26 mouse cellular contexts compared by ENCODE assay signal in the genomic region with DNA sequence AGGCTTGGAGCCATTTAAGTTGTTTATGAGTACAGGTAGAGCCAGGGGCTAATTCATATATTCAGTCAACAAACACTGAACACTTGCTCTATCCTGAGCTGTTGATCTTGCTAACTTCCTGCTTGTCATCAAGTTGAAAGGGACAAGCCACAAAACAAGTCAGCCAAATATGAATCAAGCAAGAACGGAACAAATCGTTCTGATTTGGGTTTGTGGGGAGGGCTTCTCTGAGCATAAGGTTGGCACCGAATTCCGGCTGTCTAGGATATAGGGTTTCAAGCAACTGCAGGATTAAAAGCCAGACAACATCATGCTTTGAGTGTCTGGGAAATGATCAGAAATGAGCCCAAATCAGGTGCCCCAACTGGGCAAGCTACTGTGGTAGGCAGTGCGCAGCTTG. TPM values are rescaled to one million over a fixed set of nuclear protein-coding genes. Genes with fewer than 3 reads are reported as not detected.
A peak's percentile ranks its signal among the peaks of the same experiment; 100 is the strongest.
DNase-seq lines count a peak whose midpoint lies in the region; ATAC-seq lines count a peak whose summit lies in the region.
"Had no signal": no experiment of that assay in that cellular context is flagged by ENCODE, and none has a peak within 500 bp of the region (broad histone marks: within the 10 kb centered on the region; RNA-seq: fewer than 3 reads in every experiment).

No protein-coding gene starts in this region.

- no peak overlapping the region for H3K27ac ChIP-seq in heart, embryonic 12.5 days (ENCODE audit: poor library complexity, severe bottlenecking)
- no peak overlapping the region for H3K27ac ChIP-seq in forebrain, embryonic 12.5 days
- H3K27ac ChIP-seq: embryonic facial prominence, embryonic 12.5 days; forebrain, embryonic 13.5 days; hindbrain, embryonic 12.5 days had no signal

- no peaks in the 10 kb centered on the region for H3K36me3 ChIP-seq in heart, embryonic 12.5 days
- H3K36me3 ChIP-seq in forebrain, embryonic 12.5 days (replicated peaks), result no peaks in the 10 kb centered on the region
- H3K36me3 ChIP-seq: embryonic facial prominence, embryonic 12.5 days; hindbrain, embryonic 12.5 days had no signal

- no peaks in the 10 kb centered on the region for H3K9me3 ChIP-seq in heart, embryonic 12.5 days (replicated peaks)
- H3K9me3 ChIP-seq in forebrain, embryonic 12.5 days, result no peaks in the 10 kb centered on the region
- H3K9me3 ChIP-seq: embryonic facial prominence, embryonic 12.5 days; forebrain, embryonic 13.5 days; hindbrain, embryonic 12.5 days had no signal

- 92% methylated on average over 5 of the region's 5 CpGs for whole genome bisulfite sequencing in heart, embryonic 12.5 days
- WGBS in forebrain, embryonic 12.5 days, result 98% methylated on average over 5 of the region's 5 CpGs

- DNase-seq in heart, adult 11 months, result peak; percentile 71
- DNase-seq in layer of hippocampus, adult 9-11 months, result peak; percentile 48
- no peak for DNase-seq in layer of hippocampus, postnatal 10 days (ENCODE audit: low spot score in 2 of 2)
- DNase-seq in CD8-positive naive resting alpha-beta T cell, adult 2 months (ENCODE audit: low read depth in 2 of 2, low spot score in 2 of 2), result peak; percentile 2 to 9
- DNase-seq in cerebellum, postnatal 25 days, result no peak
- DNase-seq: adrenal gland, adult 2 months; adrenal gland, postnatal 25 days; cerebellum, adult 18-20 months; cerebellum, adult 9-11 months; embryo, embryonic 11 days; forebrain, postnatal 0 days; gastrocnemius, postnatal 25 days; heart, postnatal 10 days; heart, postnatal 4 days had no signal

- H3K4me2 ChIP-seq in heart, embryonic 12.5 days, result no peak overlapping the region
- H3K4me2 ChIP-seq in forebrain, embryonic 12.5 days, result no peak overlapping the region
- H3K4me2 ChIP-seq: embryonic facial prominence, embryonic 12.5 days; forebrain, embryonic 13.5 days; hindbrain, embryonic 12.5 days had no signal

- ATAC-seq in heart, embryonic 12.5 days (ENCODE audit: insufficient number of reproducible peaks, low FRiP score), result no peak
- ATAC-seq in forebrain, embryonic 12.5 days (ENCODE audit: low FRiP score), result no peak
- ATAC-seq: forebrain, embryonic 13.5 days; forebrain, postnatal 0 days; hindbrain, embryonic 16.5 days; inflammation-experienced regulatory T-cells, adult 6 months had no signal

- no peaks in the 10 kb centered on the region for H3K4me1 ChIP-seq in heart, embryonic 12.5 days (replicated peaks)
- H3K4me1 ChIP-seq in forebrain, embryonic 12.5 days, result no peaks in the 10 kb centered on the region
- H3K4me1 ChIP-seq: embryonic facial prominence, embryonic 12.5 days; forebrain, embryonic 13.5 days; hindbrain, embryonic 12.5 days had no signal

- no peak overlapping the region for H3K9ac ChIP-seq in heart, embryonic 12.5 days
- no peak overlapping the region for H3K9ac ChIP-seq in forebrain, embryonic 12.5 days
- H3K9ac ChIP-seq: embryonic facial prominence, embryonic 12.5 days; forebrain, embryonic 13.5 days; forebrain, postnatal 0 days; hindbrain, embryonic 12.5 days had no signal

- H3K4me3 ChIP-seq in heart, embryonic 12.5 days, result no peak overlapping the region
- no peak overlapping the region for H3K4me3 ChIP-seq in forebrain, embryonic 12.5 days (replicated peaks)
- H3K4me3 ChIP-seq: embryonic facial prominence, embryonic 12.5 days; forebrain, embryonic 13.5 days; hindbrain, embryonic 12.5 days had no signal

- H3K27me3 ChIP-seq in heart, embryonic 12.5 days (replicated peaks), result no peaks in the 10 kb centered on the region
- no peaks in the 10 kb centered on the region for H3K27me3 ChIP-seq in forebrain, embryonic 12.5 days
- H3K27me3 ChIP-seq: embryonic facial prominence, embryonic 12.5 days; forebrain, embryonic 13.5 days; hindbrain, embryonic 12.5 days had no signal

RNA-seq across cellular contexts. Expression of gene Deup1, which starts 45.7 kb away (rescaled TPM):
- polyA plus RNA-seq in heart, embryonic 12.5 days (2016; fragmentation: Nextera tagmentation; extraction: Ambion mirVana), result 0.09 TPM in 2 replicates
- total RNA-seq in layer of hippocampus, postnatal 10 days (2021), result 1 to 10 TPM; 1.6 to 1.8 TPM
- polyA plus RNA-seq in forebrain, embryonic 12.5 days (2016; fragmentation: Nextera tagmentation; extraction: Ambion mirVana), result 1.2 and 3.0 TPM in 2 replicates
- total RNA-seq: common myeloid progenitor, adult 5-6 weeks; gastrocnemius, adult 18-20 months; gastrocnemius, postnatal 25 days; granulocyte monocyte progenitor cell, adult 5-6 weeks; MEL had no signal
- polyA plus RNA-seq: adrenal gland, adult 2 months; C2C12 had no signal

Comparison
In these comparisons a context has a peak if more than half of its experiments do, and no peak if none do; other contexts are left out.
1. DNase-seq: peak in heart, adult 11 months (single experiment), layer of hippocampus, adult 9-11 months (single experiment) and CD8-positive naive resting alpha-beta T cell, adult 2 months (2 of 2); none in layer of hippocampus, postnatal 10 days (0 of 2) and cerebellum, postnatal 25 days (0 of 2).